Mouse (Mus musculus) bone marrow, adult 2 months (tissue): ENCODE results near the gene Atp2c1. TPM values are rescaled to one million over a fixed set of nuclear protein-coding genes. Genes with fewer than 3 reads are reported as not detected.
A peak's percentile ranks its signal among the peaks of the same experiment; 100 is the strongest.

Experiments used
- H3K27ac ChIP-seq: fragments of 200-500 bp; 2 replicates; pipeline ENCODE4 v1.5.1; 2012; ENCODE audit warnings: low read depth, mild to moderate bottlenecking, control low read depth, inconsistent platforms, low read length; ENCODE audit not compliant: control insufficient read depth, poor library complexity, insufficient read depth
- H3K4me1 ChIP-seq: fragments of 200-500 bp; 2 replicates; pipeline ENCODE4 v1.6.1; 2011; ENCODE audit warnings: low read length; ENCODE audit not compliant: control insufficient read depth, insufficient read depth
- H3K4me3 ChIP-seq: fragments of 200-500 bp; replicated peaks from 2 replicates; pipeline ENCODE3; 2011; ENCODE audit warnings: mild to moderate bottlenecking, low read depth, low read length, control low read depth; ENCODE audit not compliant: control insufficient read depth
- CTCF ChIP-seq: fragments of 200-500 bp; IDR thresholded peaks from 2 replicates; pipeline ENCODE4 v1.5.1; 2011; ENCODE audit warnings: low read length, control low read depth; ENCODE audit not compliant: control insufficient read depth, insufficient read depth
- POLR2A ChIP-seq: fragments of 200-500 bp; IDR thresholded peaks from 2 replicates; pipeline ENCODE4 v1.6.1; 2011; ENCODE audit warnings: low read depth, mild to moderate bottlenecking, control low read depth, low read length, borderline replicate concordance; ENCODE audit not compliant: control insufficient read depth
- WGBS: fragments of 180-500 bp; shearing (Covaris S2); methylation state at CpG from one replicate; pipeline ENCODE4 v1.1.7; 2018; 5-methylcytosine and 5-hydroxymethylcytosine counted together
- polyA plus RNA-seq: library from polyadenylated mRNA; stranded (reverse); fragments of >200 nt; gene quantifications from 2 replicates; pipeline ENCODE4 v1.2.4, GENCODE M21; 2011; ENCODE audit warnings: low replicate concordance; ENCODE audit not compliant: missing spikeins, insufficient read depth, insufficient read length

Atp2c1 gene
- polyA plus RNA-seq, 1 experiment: 35.5 TPM

DNA sequence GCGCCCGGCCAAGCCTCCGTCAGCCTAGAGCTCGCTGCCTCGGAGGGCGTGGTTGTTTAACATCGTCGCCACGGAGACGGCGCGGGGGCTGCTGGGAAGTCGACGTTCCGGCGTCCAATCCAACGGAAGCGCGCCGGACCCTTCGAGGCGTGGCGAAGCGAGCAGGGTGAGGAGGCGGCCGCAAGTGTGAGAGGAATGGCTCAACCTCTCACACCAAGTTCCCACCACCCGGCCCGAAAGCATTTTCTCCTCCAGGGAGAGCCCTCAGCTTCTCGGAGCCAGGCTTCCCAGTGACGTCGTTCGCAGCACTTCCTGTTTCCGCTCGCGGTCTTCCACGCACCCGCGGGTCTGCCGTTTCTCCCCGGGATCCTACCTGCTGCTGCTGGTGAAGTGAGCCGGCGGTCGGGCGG lies 131.9 kb downstream of the Atp2c1 start, which contains the start of the genes Aste1 and Nek11:
Gene Aste1 (plus strand): TSS at position 175 of the 410 bp plus-strand sequence.
Gene Nek11 (minus strand): TSS at position 307 of the 410 bp plus-strand sequence.
- TF ChIP-seq CTCF (no peak), POLR2A (peak; percentile 69; the same call in 1 of the 2 replicates)
- peak within 1 kb of the TSS; percentile 91 for H3K27ac ChIP-seq
- H3K4me1 ChIP-seq: no peaks in the 10 kb centered on the region
- WGBS: under 1% methylated on average over 44 of the region's 44 CpGs
- peak within 1 kb of the TSS; percentile 85 for H3K4me3 ChIP-seq

DNA sequence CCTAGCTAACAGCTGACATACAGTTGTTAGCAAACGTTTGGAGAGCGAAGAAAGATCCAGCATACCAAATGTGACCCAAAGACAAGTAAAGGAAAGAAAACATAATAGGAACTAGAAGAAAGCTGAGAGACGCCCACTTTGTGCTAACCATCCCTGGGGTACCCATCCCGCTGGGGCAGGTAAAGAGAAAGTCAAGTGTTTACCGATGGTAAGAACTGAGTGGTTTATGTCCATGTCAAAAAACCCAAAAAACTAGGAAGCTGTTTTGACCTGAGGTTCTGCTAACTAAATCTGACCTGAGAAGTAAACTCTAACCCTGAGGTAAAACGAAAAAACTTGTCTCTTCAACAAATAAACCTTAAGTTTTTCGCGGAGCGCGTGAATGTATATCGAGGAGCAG lies 132.4 kb downstream of the Atp2c1 start:
- H3K4me3 ChIP-seq: peak overlapping the region; percentile 85
- no peaks in the 10 kb centered on the region for H3K4me1 ChIP-seq
- WGBS: 15% methylated on average over 11 of the region's 11 CpGs
- no peak overlapping the region for H3K27ac ChIP-seq
- no peak for TF ChIP-seq CTCF
- no peak for TF ChIP-seq POLR2A

DNA sequence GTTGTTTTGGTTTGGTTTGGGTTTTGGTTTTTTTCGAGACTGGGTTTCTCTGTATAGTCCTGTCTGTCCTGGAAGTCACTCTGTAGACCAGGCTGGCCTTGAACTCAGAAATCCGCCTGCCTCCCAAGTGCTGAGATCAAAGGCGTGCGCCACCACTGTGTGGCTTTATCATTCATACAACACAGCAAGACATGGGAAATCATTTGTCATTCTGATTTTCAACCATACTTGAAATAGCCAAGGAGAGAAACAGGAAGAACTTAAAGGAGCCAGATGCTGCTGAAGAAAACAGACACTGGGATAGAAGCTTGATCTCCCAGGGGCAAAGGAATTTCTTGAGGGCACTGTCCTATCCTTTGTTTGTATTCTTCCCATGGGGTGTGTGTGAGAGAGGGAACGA lies 136.5 kb downstream of the Atp2c1 start:
- H3K4me1 ChIP-seq: no peaks in the 10 kb centered on the region
- TF ChIP-seq POLR2A (no peak), CTCF (no peak)
- WGBS: 49% methylated on average over 5 of the region's 5 CpGs
- no peak overlapping the region for H3K4me3 ChIP-seq
- no peak overlapping the region for H3K27ac ChIP-seq

DNA sequence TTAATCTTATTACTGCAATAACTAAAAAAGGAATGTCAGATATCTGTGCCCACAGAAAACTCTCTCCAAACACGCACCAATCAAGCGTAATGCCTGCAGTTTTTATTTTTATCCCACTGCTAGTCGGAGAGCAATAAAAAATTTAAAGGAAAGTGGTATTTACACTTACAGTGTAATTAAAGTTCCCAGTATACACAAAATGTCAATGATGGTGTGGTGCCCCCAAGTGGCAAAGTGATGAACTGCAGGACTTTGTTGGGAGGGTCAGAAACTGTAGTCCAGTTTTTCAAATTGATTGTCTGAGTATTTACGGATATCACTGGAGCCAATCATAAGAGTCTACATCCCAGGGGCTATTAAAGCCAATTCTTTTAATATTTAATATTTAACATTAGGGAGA lies 137.8 kb downstream of the Atp2c1 start:
- 6% methylated on average over 4 of the region's 4 CpGs for WGBS
- H3K4me3 ChIP-seq: no peak overlapping the region
- no peaks in the 10 kb centered on the region for H3K4me1 ChIP-seq
- no peak for TF ChIP-seq CTCF
- TF ChIP-seq POLR2A: no peak
- H3K27ac ChIP-seq: no peak overlapping the region

DNA sequence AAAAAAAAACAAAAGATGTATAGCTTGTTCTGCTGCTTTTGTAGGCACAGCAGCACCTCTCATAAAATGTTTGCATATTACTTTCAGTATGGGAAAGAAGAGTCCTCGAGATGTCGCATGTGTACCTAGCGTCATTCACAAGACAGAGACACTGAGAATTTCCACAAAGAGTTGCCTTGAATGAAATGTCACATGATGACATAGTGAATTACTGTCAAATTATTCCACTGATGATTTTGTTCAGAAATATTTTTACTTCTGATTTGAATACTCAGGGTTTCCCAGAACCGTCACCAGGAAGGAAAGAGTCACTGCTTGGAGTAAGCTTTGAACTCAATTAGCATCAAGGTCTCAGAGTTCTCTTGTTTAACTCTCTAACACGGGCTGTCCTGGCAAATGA lies 139.7 kb downstream of the Atp2c1 start:
- 74% methylated on average over 5 of the region's 5 CpGs for WGBS
- Histone ChIP-seq H3K4me3 (no peak overlapping the region), H3K4me1 (no peaks in the 10 kb centered on the region), H3K27ac (no peak overlapping the region)
- no peak for TF ChIP-seq CTCF

DNA sequence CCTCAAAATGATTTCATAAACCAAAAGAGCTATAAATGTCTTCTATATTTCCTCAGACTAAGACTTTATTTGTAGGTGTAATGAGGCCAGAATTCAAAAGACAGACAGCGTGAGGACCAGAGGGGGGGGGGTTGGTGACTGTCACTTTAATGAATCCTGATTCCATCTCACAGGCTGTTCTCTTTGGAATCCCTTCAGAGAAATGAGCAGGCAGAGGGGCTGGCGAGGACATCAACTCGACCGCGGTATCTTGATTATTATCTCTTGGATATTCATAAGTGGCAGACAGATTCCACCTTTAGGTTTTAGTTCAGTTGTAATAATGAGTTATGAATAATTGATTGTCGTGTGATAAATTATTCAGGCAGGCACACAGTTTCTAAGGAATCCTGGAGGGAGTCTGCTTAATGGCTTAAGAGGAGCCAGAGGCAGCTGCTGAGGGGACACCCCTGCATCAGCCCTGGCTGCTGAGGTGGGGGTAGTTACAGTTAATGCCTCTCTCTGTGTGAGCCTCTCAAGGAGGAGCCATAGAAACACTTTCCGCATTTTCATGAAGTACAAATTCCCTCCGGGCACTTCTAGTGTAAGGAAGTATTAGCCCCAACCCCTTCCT lies 147.5 kb downstream of the Atp2c1 start:
- Histone ChIP-seq H3K27ac (no peak overlapping the region), H3K4me3 (no peak overlapping the region), H3K4me1 (no peaks in the 10 kb centered on the region)
- TF ChIP-seq CTCF (no peak), POLR2A (no peak)
- WGBS: 81% methylated on average over 8 of the region's 8 CpGs

DNA sequence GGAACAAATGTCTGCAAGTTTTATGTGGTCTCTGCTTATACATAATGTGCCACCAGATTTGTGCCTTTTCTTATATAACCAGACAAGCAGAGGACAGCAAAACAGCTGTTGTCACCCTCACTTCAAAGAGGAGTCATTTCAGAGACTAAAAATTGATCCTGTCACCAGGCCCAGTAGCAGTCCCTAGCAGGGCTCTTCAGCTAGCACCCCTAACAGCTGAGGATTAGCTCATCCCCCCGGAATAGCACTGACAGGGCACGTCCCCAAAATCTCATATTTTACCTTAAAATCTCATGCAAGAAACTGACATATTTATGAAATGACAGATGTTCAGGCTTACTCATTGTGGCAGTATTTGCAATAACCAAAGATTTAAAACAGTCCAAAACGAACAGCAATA lies 149.5 kb downstream of the Atp2c1 start:
- no peaks in the 10 kb centered on the region for H3K4me1 ChIP-seq
- no peak overlapping the region for H3K27ac ChIP-seq
- WGBS: 69% methylated on average over 3 of the region's 3 CpGs
- no peak for TF ChIP-seq POLR2A
- TF ChIP-seq CTCF: no peak
- no peak overlapping the region for H3K4me3 ChIP-seq

DNA sequence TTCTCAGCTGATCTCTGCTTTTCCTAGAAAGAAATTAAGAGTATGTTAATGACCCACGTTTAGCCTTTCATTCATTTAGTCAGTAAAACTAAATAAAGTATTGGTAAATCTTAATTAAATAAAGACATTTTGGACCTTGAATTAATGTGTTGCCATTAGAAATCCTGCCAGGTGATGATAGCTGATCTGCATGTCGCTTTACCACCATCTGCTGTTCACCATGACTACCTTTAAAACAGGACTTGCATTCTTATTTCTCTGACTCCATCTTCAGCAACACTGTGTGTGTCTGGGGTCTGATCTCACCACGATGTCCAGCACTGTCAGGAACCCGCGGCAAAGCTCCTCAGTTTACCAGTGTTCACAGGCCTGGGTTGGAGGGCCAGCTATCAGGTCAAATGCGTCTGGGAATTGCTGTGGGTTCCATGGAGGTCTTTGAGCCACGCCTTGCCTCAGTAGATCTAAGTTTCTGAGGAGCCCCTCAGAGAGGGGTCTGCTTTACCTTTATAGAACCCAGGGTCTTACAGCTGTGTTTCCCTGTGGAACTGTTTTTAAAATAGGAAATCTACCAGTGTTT lies 150.1 kb downstream of the Atp2c1 start:
- 69% methylated on average over 7 of the region's 7 CpGs for WGBS
- TF ChIP-seq POLR2A (no peak), CTCF (no peak)
- H3K4me1 ChIP-seq: no peaks in the 10 kb centered on the region
- no peak overlapping the region for H3K4me3 ChIP-seq
- H3K27ac ChIP-seq: no peak overlapping the region

DNA sequence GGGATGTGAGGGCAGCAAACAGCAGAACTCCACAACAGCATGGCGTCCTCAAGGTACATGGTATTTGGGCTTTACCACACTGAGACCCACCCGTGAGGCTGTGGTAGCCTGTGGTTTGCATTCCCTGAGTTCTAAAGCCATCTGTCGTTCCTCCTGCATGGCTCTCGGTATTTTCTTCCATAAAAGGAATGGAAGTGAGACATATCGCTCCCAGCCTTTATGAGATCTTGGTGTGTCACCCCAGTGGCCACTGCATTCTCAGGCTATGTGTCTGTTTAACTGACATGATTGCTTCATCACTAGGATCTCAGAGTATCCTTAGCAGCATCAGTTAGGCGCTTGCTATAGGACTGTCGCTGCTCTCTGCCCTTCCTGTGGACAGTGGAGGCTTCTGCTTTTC lies 150.7 kb downstream of the Atp2c1 start:
- no peak for TF ChIP-seq POLR2A
- TF ChIP-seq CTCF: no peak
- 73% methylated on average over 7 of the region's 7 CpGs for WGBS
- H3K4me1 ChIP-seq: no peaks in the 10 kb centered on the region
- H3K27ac ChIP-seq: no peak overlapping the region
- no peak overlapping the region for H3K4me3 ChIP-seq
